Mouse (Mus musculus) heart, postnatal 0 days (tissue): Measurements from ENCODE around the gene Dnaaf2. TPM values are rescaled to one million over a fixed set of nuclear protein-coding genes. Genes with fewer than 3 reads are reported as not detected.
A peak's percentile ranks its signal among the peaks of the same experiment; 100 is the strongest.

Experiments used
- ATAC-seq: fragments of 200-750 bp; cut with Nextera tagmentation; 2 replicates; pipeline ENCODE4 v1.8.0; 2017; ENCODE audit warnings: low read depth, moderate number of reproducible peaks, moderate library complexity; ENCODE audit not compliant: insufficient read depth
- DNase-seq: peaks from one replicate; pipeline ENCODE4 v3.0.0-alpha.2; 2016; ENCODE audit warnings: low spot score
- H3K27ac ChIP-seq: fragments of 300-500 bp; sonication (generic); 2 replicates; pipeline ENCODE4 v1.5.1; 2014; ENCODE audit warnings: low read depth, mild to moderate bottlenecking
- H3K27me3 ChIP-seq: fragments of 300-500 bp; sonication (generic); 2 replicates; pipeline ENCODE4 v1.6.1; 2014; ENCODE audit warnings: low read length, mixed read lengths; ENCODE audit not compliant: control insufficient read depth, insufficient read depth
- H3K36me3 ChIP-seq: fragments of 300-500 bp; sonication (generic); replicated peaks from 2 replicates; pipeline ENCODE4 v1.6.1; 2014; ENCODE audit warnings: low read length, mixed read lengths; ENCODE audit not compliant: control insufficient read depth, insufficient read depth
- H3K4me1 ChIP-seq: fragments of 300-500 bp; sonication (generic); 2 replicates; pipeline ENCODE4 v1.6.1; 2014; ENCODE audit warnings: antibody characterized with exemption; ENCODE audit not compliant: control insufficient read depth, insufficient read depth
- H3K4me2 ChIP-seq: fragments of 300-500 bp; sonication (generic); 2 replicates; pipeline ENCODE4 v1.6.1; 2014; ENCODE audit warnings: low read depth, mild to moderate bottlenecking, low read length, moderate library complexity
- H3K4me3 ChIP-seq: fragments of 300-500 bp; sonication (generic); 2 replicates; pipeline ENCODE4 v1.5.1; 2014; ENCODE audit warnings: low read depth, low read length
- H3K9ac ChIP-seq: fragments of 300-500 bp; sonication (generic); replicated peaks from 2 replicates; pipeline ENCODE4 v1.6.1; 2014; ENCODE audit warnings: low read depth, low read length, mixed read lengths
- H3K9me3 ChIP-seq: fragments of 300-500 bp; sonication (generic); replicated peaks from 2 replicates; pipeline ENCODE4 v1.6.1; 2016; ENCODE audit warnings: low read length; ENCODE audit not compliant: control insufficient read depth
- CTCF ChIP-seq: IDR thresholded peaks from 2 replicates; pipeline ENCODE4 v1.5.1; 2016; ENCODE audit warnings: antibody characterized with exemption, control low read depth, low read depth
- EP300 ChIP-seq: IDR thresholded peaks from 2 replicates; pipeline ENCODE4 v1.6.1; 2016; ENCODE audit warnings: antibody characterized with exemption, low read depth
- WGBS: fragments of 180-500 bp; shearing (Covaris S2); extraction: QIAGEN DNeasy Blood & Tissue Kit; methylation state at CpG from one replicate; pipeline ENCODE4 v1.1.7; 2014; 5-methylcytosine and 5-hydroxymethylcytosine counted together
- polyA plus RNA-seq: library from polyadenylated mRNA; unstranded; fragments of >200 nt; fragmentation: Nextera tagmentation; extraction: Ambion mirVana; gene quantifications from 2 replicates; pipeline ENCODE4 v1.2.1, GENCODE M21; 2015
- total RNA-seq: library from RNA; depleted of rRNA; stranded (reverse); fragments of >200 nt; gene quantifications from 2 replicates; pipeline ENCODE4 v1.2.3, GENCODE M21; 2014; ENCODE audit warnings: low replicate concordance; rRNA removed

Dnaaf2 gene
- 1.8 and 3.7 TPM in 2 replicates for total RNA-seq
- 3.8 and 4.8 TPM in 2 replicates for polyA plus RNA-seq

- no peaks in the 10 kb centered on the region for H3K27me3 ChIP-seq
- DNase-seq, result peak; percentile 51
- 0% methylated on average over 18 of the region's 18 CpGs for WGBS
These were observed at the start of gene Dnaaf2 for GRCm38 (mm10) chr12:69198164-69198535. TSS of gene Dnaaf2 (minus strand) at chr12:69198429.

GRCm38 (mm10) chr12:69241771-69242431 is 43.7 kb upstream of the Dnaaf2 start:
- DNase-seq (peak; percentile 60), ATAC-seq (peak; percentile 90)
- H3K27ac ChIP-seq, result peak overlapping the region; percentile 83
- no peaks in the 10 kb centered on the region for H3K27me3 ChIP-seq
- H3K4me3 ChIP-seq, result peak overlapping the region; percentile 71
- WGBS, result 2% methylated on average over 59 of the region's 64 CpGs
- H3K9me3 ChIP-seq, result no peaks in the 10 kb centered on the region
- H3K9ac ChIP-seq, result peak overlapping the region; percentile 88
- 0 out of 2 replicates have a peak, but pooled peaks cover 7% of the 10 kb centered on the region for H3K4me1 ChIP-seq
- no peaks in the 10 kb centered on the region for H3K36me3 ChIP-seq
- peak overlapping the region; percentile 77 for H3K4me2 ChIP-seq
- TF ChIP-seq CTCF (no peak), EP300 (no peak)

More at GRCm38 (mm10) chr12:69198164-69198535, at the start of gene Dnaaf2:
- Histone ChIP-seq H3K36me3 (peaks cover 23% of the 10 kb centered on the region), H3K4me3 (peak within 1 kb of the TSS; percentile 99), H3K9ac (peak within 1 kb of the TSS; percentile 86), H3K27ac (peak within 1 kb of the TSS; percentile 86), H3K9me3 (no peaks in the 10 kb centered on the region), H3K4me2 (peak within 1 kb of the TSS; percentile 93), H3K4me1 (peaks cover 4% of the 10 kb centered on the region; the same call in 1 of the 2 replicates)
- TF ChIP-seq CTCF, result no peak
- TF ChIP-seq EP300, result no peak
- ATAC-seq, result peak; percentile 28; the same call in 1 of the 2 replicates

GRCm38 (mm10) chr12:69241405-69241770 is 43.2 kb upstream of the Dnaaf2 start:
- ATAC-seq, result 0 out of 2 replicates have a peak, but pooled peaks have one; percentile 3
- 2% methylated on average over 3 of the region's 3 CpGs for WGBS
- H3K4me1 ChIP-seq, result 0 out of 2 replicates have a peak, but pooled peaks cover 7% of the 10 kb centered on the region

GRCm38 (mm10) chr12:69240876-69241275 is 42.6 kb upstream of the Dnaaf2 start, which contains the start of gene Klhdc1:
TSS of gene Klhdc1 (plus strand) at chr12:69241176.
- no peak for TF ChIP-seq CTCF
- TF ChIP-seq EP300, result no peak
- DNase-seq, result no peak
- Histone ChIP-seq H3K9me3 (no peaks in the 10 kb centered on the region), H3K36me3 (no peaks in the 10 kb centered on the region), H3K4me1 (0 out of 2 replicates have a peak, but pooled peaks cover 7% of the 10 kb centered on the region), H3K9ac (peak within 1 kb of the TSS; percentile 88), H3K4me3 (peak within 1 kb of the TSS; percentile 71), H3K27ac (peak within 1 kb of the TSS; percentile 83), H3K27me3 (no peaks in the 10 kb centered on the region), H3K4me2 (peak within 1 kb of the TSS; percentile 77)
- 70% methylated on average over 6 of the region's 6 CpGs for WGBS
- no peak for ATAC-seq

More at GRCm38 (mm10) chr12:69241405-69241770, 43.2 kb upstream of the Dnaaf2 start:
- no peaks in the 10 kb centered on the region for H3K9me3 ChIP-seq
- H3K27ac ChIP-seq, result peak overlapping the region; percentile 83
- H3K36me3 ChIP-seq, result no peaks in the 10 kb centered on the region
- peak overlapping the region; percentile 71 for H3K4me3 ChIP-seq
- peak overlapping the region; percentile 77 for H3K4me2 ChIP-seq
- TF ChIP-seq EP300 (no peak), CTCF (no peak)
- peak overlapping the region; percentile 88 for H3K9ac ChIP-seq
- no peaks in the 10 kb centered on the region for H3K27me3 ChIP-seq
- DNase-seq, result no peak

- Histone ChIP-seq H3K4me3 (no peak overlapping the region), H3K36me3 (no peaks in the 10 kb centered on the region), H3K27me3 (no peaks in the 10 kb centered on the region), H3K27ac (no peak overlapping the region), H3K9me3 (no peaks in the 10 kb centered on the region), H3K4me1 (0 out of 2 replicates have a peak, but pooled peaks cover 7% of the 10 kb centered on the region), H3K9ac (no peak overlapping the region), H3K4me2 (no peak overlapping the region)
- DNase-seq (no peak), ATAC-seq (no peak)
- 29% methylated on average over 3 of the region's 3 CpGs for WGBS
- TF ChIP-seq CTCF (0 out of 2 replicates have a peak, but pooled peaks have one; percentile 13), EP300 (no peak)
These were observed 40.1 kb upstream of the Dnaaf2 start for GRCm38 (mm10) chr12:69238284-69238683.
